Mouse (Mus musculus) right cerebral cortex, postnatal 10 days (tissue): ENCODE data around the gene Grip1.

Experiments used
- DNase-seq, 2 experiments: peaks; one replicate each; pipeline ENCODE4 v3.0.0; 2021; ENCODE audit warnings: low spot score in 2 of 2

Grip1 gene

DNA sequence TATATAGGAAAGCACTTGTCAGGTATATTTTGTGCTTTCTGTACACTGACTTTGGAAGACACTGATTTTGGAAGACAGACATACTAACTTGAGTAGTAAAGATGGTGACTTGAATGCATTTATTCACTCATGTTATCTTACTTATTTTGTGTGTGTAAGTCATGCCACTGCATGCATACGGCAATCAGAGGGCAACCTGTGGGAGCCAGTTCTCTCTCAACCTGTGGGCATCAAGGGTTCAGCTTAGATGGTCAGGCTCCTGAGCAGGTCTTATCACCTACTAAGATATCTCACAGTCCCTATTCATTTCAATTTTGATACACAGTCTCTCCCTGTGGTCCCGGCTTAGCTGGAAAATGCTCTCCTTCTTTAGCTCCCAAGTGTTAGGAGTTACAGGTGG, 5.4 kb downstream of the Grip1 start:
- DNase-seq: no peak

DNA sequence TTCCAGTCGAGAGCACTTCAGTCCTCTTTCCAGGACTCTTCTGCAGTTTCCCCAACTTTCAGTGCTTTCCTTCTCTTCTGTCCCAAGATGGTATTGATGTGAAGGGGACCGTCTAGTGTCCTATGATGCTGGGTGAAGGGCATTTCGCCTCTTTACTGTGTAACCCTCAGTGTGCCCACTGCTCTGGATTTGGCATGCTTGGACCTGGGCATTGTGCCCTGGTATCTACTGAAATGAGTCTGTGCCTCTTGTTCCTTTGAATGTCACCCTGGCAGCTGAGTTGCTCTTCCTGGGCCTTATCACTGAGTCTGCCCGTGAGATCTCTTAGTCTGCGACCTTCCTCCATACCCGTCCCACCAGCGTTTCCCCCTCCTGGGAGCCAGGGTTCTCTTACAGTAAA, 9.7 kb downstream of the Grip1 start:
- no peak for DNase-seq

DNA sequence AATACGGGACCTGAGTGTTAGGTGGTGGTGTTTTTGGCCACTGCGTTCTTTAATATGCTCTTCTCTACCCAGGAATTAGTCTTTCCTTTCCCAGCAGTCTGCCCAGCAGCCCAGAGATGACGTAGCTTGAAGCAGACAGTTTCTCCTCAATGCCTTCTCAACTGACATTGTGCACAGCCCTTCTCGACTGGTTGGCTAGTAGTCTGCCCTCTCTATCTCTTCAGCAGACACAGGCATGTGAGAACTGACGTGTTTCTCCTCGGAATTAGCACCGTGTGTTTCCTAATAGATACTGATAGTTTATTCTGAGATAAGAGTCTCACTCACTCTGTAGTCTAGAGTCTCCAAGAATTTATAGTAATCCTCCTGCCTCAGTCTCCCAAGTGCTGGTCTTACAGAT, 10.2 kb downstream of the Grip1 start:
- no peak for DNase-seq

DNA sequence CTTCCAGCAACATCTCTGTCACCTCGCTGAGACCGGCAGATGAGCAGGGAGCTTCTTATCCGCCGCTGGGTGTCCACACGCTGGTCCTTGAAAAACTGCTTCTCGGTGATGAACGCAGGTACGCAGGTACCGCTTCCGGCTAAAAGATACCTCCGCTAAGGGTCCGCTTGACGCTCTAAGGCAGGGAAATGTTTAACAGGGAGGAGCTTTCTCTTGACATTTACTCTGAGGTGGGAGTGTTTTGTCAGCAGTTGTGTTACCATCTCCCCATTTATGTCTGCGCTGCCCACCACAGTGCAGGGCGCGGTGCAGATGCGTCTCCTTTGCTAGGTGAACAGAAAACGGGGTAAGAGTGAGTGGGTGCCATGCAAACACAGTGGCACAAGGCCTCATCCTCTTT, 14.3 kb downstream of the Grip1 start:
- no peak for DNase-seq

DNA sequence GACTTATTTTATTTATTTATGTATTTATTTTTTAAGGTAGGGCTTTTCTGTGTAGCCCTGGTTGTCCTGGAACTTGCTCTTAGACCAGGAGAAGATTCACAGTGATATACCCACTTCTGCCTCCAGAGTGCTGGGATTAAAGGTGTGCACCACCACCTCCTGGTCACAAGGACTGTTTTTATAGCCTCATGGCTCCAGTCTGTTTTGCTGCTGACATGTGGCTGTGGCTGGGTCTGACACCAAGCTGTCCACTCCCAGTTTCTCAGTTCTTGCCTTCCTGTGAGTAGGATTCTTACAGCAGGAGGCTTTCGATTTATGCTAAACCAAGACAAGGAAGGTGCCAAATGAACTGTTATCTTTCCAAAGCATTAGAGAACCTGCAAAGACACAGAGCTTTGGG, 16.5 kb downstream of the Grip1 start:
- DNase-seq: no peak

GRCm38 (mm10) chr10:119475166-119475565, 21.5 kb downstream of the Grip1 start:
- no peak for DNase-seq

DNA sequence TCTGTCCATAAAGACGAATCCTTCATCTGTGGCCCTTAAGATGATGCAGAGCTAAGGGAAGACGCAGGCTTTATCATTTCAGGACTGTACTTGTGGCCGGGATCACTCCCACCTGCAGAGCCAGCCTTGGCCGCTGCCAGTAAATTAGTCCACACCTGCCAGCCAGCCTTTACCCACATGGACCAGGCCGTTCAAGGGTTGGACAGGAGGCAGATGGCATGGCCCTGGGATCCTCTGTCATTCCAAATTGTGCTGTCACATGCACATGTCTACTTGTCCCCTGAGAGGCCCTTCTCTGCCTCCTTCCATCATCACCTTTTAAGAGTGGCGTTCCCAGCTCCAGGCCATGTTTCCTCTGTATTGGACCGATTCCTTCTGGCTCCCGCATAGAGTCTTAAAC, 24.0 kb downstream of the Grip1 start:
- DNase-seq: no peak

DNA sequence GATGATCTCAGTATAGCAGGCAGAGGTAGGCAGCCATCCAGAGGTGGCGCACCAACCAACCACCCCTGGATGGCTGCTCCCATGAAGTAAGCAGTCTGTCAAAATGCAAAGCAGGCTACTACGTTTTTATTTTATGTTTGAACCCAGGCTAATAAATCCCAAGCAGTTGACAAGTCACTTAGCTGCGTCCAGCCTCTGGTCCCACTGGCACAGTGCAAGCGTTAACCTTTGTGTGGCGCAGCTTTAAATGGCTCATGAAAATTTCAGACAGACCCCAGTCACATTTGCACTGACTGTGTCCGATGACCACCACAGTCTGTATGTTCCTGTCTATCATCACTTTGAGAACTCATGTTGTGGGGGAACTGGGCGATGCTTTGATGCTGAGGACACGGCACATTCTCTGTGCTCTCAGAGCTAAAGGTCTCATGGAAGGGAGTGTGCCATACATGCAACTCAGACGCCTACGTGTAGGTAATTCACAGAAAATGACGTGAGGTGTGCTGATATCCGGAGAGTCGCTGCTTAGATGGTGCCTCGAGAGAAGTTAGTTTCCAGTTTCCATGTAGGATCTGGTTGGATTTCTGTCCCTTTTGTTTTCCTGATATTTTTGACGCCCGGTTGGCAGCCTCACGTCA, 29.6 kb downstream of the Grip1 start:
- DNase-seq: no peak

DNA sequence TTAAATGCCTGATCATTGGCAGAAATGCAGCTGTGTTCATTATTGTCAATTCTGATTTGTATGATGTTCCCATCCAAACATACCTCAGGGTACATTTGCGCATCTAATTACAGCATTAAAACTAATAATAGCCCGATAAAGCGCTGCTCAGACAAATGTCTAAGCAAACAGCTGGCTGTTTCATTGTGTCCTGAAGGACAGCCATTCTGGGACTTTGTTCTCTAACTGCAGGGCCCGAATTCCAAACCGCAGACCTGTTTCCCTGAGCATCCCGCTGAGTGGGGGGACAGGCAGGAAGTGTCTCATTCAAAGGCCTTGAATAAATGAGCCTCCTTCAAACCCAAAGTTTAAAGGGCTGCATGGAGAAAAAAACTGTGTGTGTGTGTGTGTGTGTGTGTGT, 30.1 kb downstream of the Grip1 start:
- no peak for DNase-seq

- DNase-seq: no peak
Measured at GRCm38 (mm10) chr10:119486936-119487335, 33.3 kb downstream of the Grip1 start.

DNA sequence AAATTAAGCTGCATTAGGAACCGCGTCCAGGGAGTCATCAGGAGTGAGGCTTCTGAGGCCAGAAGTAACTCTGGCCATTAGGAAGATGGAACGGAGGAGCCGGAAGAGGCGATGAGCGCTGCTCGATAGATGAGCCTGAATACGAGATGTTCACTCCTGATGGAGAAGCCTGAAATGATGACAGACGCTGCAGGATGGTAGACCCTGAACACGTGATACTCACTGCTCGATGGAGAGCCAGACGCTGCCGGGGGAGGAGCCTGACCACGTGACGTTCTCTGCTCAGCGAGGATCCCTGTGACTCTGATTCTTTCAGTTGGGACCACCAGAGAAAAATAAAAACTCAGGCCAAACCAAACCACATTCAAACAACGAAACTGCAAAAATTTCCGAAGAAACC, 37.2 kb downstream of the Grip1 start:
- no peak for DNase-seq

DNA sequence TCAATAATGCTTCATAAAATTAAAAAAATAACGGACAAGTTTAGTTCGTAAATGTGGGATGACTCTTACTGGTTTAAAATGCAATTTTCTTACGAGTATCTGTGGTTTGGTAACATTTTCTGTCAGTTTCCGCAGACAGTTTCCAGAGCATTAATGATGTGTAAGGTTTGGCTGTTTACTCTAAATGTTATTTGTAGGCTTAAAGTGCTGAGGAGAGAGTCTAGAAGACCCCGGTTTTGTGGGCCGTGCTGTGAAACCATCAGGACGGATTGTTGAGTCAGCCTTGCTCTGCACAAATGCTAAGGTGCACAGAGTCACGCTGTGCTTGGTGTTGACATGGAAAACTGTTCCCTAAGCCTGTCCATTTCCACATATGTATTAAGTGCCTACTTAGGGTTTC, 41.7 kb downstream of the Grip1 start:
- DNase-seq: no peak

DNA sequence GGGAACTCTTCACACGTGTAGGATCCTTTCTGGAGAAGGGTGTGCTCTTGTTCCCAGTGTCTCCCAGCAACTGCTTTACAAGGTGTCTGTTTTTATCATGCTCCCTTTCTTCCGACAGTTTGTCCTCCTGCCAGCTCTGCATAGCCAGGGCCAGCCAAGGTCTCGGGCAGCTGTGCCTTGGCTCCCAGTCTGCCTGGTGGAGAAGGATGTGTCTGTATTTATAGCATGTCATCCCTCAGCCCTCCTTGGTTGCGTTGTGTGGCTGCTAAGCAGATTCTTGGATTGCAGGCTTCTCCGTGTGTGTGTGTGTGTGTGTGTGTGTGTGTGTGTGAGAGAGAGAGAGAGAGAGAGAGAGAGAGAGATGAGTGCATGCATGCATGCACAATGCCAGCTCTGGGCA, 42.6 kb downstream of the Grip1 start:
- DNase-seq: peak; percentile 37 to 38

DNA sequence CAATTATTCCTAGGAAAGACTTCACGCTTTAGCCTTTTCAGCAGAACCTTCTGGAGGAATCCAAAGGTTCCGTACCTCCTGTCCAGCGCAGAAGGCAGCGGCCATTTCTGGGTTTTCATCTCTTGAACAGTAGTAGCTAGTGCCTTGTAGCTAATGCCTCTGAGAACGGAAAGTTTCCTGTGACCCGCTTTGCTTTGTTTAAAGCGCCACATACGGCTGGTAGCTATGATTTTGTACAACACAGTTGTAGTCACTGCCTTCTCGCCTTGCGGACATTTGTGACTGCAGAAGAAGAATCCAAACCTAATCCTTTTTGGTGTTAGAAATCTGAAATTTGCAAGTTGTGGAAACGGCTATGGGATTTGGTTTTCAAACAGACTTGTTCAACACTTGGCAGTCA, 68.1 kb downstream of the Grip1 start:
- DNase-seq: no peak

DNA sequence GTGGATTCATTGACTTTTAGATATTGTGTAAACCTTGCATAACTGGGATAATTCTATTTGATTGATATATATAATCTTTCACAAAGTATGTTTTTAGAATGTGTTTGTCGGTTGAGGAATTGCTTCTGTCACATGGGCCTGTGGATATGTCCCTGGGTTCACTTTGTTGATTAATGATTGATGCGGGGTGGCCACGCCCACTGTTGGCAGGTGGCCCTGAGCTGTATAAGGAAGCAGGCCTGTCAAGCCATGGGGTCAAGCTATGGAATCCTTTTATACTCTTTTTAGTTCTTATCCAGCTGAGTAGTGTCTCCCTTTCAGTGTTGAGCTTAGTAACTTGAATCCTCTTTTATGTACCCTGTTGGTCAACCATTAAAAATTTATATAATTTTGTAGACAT, 72.1 kb downstream of the Grip1 start:
- no peak for DNase-seq

GRCm38 (mm10) chr10:119534852-119535251, 81.2 kb downstream of the Grip1 start:
- no peak for DNase-seq

DNA sequence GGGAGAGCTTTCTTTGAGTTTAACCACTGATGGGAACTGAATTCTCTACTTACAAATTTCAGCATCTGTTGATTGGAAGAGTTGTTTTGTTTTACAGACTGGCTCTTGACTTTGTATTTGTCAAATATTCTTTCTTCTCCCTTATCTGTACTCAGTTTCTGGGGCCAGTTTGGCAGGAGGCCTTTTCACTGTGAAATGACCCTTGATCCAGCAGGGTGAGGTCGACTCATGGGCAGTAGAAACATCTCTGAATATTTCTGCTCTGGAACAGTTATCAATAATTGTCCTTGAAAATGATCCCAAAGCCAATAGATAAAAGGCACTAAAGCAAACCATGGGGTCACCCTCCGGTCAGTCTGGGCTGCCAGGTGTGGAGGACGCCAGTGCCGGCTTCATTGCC, 88.0 kb downstream of the Grip1 start:
- no peak for DNase-seq

DNA sequence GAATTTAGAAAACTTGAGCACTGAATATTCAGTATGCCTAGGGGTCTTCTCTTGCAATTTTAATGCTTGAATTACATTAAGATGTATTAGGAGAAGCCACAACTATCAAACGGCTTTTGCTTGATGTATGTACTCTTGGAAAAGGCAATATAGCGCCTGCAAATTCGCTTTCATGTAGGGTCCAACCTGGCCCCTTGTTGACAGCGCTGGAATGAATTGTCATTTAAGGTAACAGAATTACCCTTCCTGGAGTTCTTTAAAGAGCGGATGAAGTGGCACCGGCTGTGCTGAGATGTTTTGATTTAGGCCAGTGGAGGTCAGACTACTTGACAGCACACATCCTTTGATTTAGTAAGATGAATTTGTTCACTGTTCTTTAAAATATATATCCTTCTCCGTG, 90.1 kb downstream of the Grip1 start:
- no peak for DNase-seq

GRCm38 (mm10) chr10:119544743-119545142, 91.1 kb downstream of the Grip1 start:
- DNase-seq: no peak

- DNase-seq: peak in 1 of 2 experiments; percentile 59
Measured at GRCm38 (mm10) chr10:119547875-119548274, 94.2 kb downstream of the Grip1 start.

DNA sequence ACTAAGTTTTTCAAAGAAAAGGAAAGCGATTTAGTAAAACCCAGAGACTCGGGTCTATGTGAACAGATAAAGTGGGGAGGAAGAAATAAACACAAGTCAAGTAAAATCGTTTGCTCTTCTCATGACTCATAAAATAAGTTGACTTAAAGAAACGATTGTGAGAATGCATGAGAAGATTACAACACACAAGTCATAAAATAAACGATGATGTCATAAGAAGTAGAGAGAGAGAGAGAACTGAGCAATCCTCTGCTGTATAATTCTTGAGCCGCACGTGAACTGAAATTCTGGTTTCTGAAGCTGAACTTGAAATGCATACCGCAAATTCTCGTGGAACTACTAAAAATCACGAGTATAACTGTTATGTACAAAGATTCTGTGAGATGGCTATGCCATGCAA, 95.1 kb downstream of the Grip1 start:
- DNase-seq: no peak

- DNase-seq: no peak
Measured at GRCm38 (mm10) chr10:119550630-119551029, 97.0 kb downstream of the Grip1 start.

DNA sequence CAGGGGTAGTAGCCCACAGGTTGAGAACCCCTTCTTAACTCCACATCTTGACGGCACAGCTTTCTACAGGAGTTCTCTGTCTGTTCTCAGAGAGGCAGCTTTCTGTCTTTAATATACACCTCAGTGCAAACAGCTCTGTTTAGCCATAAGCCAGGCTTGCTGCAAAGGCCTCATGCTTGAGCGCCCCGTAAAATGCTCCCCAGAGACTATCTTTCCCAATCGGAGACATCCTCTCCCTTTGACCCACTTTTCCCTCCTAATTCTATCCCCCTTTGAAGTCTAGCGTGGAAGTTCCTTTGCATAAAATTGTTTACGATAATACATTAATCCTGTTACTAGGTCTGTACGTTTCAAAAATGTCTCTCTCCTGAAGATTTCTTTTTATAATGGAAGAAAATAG, 102.7 kb downstream of the Grip1 start:
- DNase-seq: no peak

- DNase-seq: no peak
Measured at GRCm38 (mm10) chr10:119558432-119558831, 104.8 kb downstream of the Grip1 start.

- no peak for DNase-seq
Measured at GRCm38 (mm10) chr10:119564862-119565261, 111.2 kb downstream of the Grip1 start.
